Mouse (Mus musculus) CH12.LX (cell line): ENCODE measurements around the gene Ptpn11.

Source experiments
- CTCF ChIP-seq, 2 experiments: IDR thresholded peaks in 1 of 2; conservative IDR thresholded peaks in 1 of 2; 2 replicates each; pipeline ENCODE4 v1.5.1; 2011 to 2012; ENCODE audit warnings: low read depth in 2 of 2, low read length in 2 of 2, improper control_type of control experiment in 1 of 2, inconsistent platforms in 1 of 2, mild to moderate bottlenecking in 1 of 2, moderate library complexity in 1 of 2
- EP300 ChIP-seq: IDR thresholded peaks from 2 replicates; pipeline ENCODE4 v1.6.1; 2011; ENCODE audit warnings: low read length, improper control_type of control experiment
- ETS1 ChIP-seq: conservative IDR thresholded peaks from 2 replicates; pipeline ENCODE4 v1.6.1; 2012; ENCODE audit warnings: low read depth, mild to moderate bottlenecking, inconsistent platforms, low read length, improper control_type of control experiment, moderate library complexity

DNA sequence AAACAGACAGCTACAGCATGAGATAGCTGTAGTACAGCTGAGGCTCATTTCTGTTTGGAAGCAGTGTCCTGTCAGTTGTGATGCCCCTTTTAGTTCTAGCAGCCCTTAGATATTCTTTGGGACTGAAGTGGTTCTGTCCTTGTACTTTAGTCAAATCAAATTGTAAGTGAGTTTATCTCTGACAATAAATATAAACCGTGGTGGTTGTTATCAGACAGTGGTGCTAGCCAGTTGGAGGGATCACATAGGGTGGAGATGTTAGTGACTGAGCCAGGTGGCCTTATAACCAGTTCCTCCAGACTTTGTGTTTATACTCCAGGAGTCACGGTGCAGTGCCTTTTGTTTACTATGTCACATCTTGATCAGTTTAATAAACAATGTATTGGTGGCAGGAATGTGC is 42.5 kb upstream of the Ptpn11 start:
- TF ChIP-seq CTCF (conservative IDR thresholded peaks at IDR 0.05 in 1 of 2, IDR thresholded peaks at IDR 0.05 in 1 of 2; ENCODE audit: low read depth in 2 of 2, low read length in 2 of 2) (no peak), ETS1 (no peak), EP300 (no peak)
